Mouse (Mus musculus) hindlimb bud, embryonic 11.5 days (tissue): ENCODE measurements around the gene Babam2.

Experiments
- DNase-seq: peaks from one replicate; pipeline ENCODE4 v3.0.0-alpha.2; 2012; ENCODE audit warnings: low read depth, low spot score; ENCODE audit errors: extremely low spot score

The Babam2 gene

GRCm38 (mm10) chr5:31876216-31876974, 178.9 kb downstream of the Babam2 start:
- no peak for DNase-seq

- DNase-seq = no peak
These were observed 183.0 kb downstream of the Babam2 start for GRCm38 (mm10) chr5:31880457-31880856.

GRCm38 (mm10) chr5:31882297-31882696, 184.8 kb downstream of the Babam2 start:
- DNase-seq = no peak

- no peak for DNase-seq
These were observed 187.5 kb downstream of the Babam2 start for GRCm38 (mm10) chr5:31884962-31885361.

- DNase-seq = no peak
These were observed 190.1 kb downstream of the Babam2 start for GRCm38 (mm10) chr5:31887590-31887989.

GRCm38 (mm10) chr5:31888341-31888740, 190.9 kb downstream of the Babam2 start:
- DNase-seq = no peak

- DNase-seq = no peak
These were observed 195.1 kb downstream of the Babam2 start for GRCm38 (mm10) chr5:31892631-31893030.

GRCm38 (mm10) chr5:31899901-31900300, 202.4 kb downstream of the Babam2 start:
- DNase-seq = no peak

- no peak for DNase-seq
These were observed 204.7 kb downstream of the Babam2 start for GRCm38 (mm10) chr5:31902144-31902543.

- no peak for DNase-seq
These were observed 205.4 kb downstream of the Babam2 start for GRCm38 (mm10) chr5:31902891-31903290.

GRCm38 (mm10) chr5:31904968-31905683, 207.6 kb downstream of the Babam2 start:
- no peak for DNase-seq

GRCm38 (mm10) chr5:31905808-31906207, 208.3 kb downstream of the Babam2 start:
- DNase-seq = no peak

GRCm38 (mm10) chr5:31906286-31906951, 208.9 kb downstream of the Babam2 start:
- DNase-seq = no peak

- DNase-seq = no peak
These were observed 210.5 kb downstream of the Babam2 start for GRCm38 (mm10) chr5:31907959-31908358.

- no peak for DNase-seq
These were observed 211.3 kb downstream of the Babam2 start for GRCm38 (mm10) chr5:31908818-31909217.

- no peak for DNase-seq
These were observed 218.8 kb downstream of the Babam2 start for GRCm38 (mm10) chr5:31916241-31916640.

- DNase-seq = no peak
These were observed 221.1 kb downstream of the Babam2 start for GRCm38 (mm10) chr5:31918566-31918965.

GRCm38 (mm10) chr5:31920129-31920528, 222.6 kb downstream of the Babam2 start:
- DNase-seq = no peak

- no peak for DNase-seq
These were observed 223.4 kb downstream of the Babam2 start for GRCm38 (mm10) chr5:31920890-31921289.

- no peak for DNase-seq
These were observed 226.6 kb downstream of the Babam2 start for GRCm38 (mm10) chr5:31924075-31924474.

GRCm38 (mm10) chr5:31926551-31926950, 229.1 kb downstream of the Babam2 start:
- no peak for DNase-seq

- no peak for DNase-seq
These were observed 231.5 kb downstream of the Babam2 start for GRCm38 (mm10) chr5:31929007-31929406.
